Mouse (Mus musculus) limb, embryonic 12.5 days (tissue): ENCODE data around the gene Macrod2. TPM values are rescaled to one million over a fixed set of nuclear protein-coding genes. Genes with fewer than 3 reads are reported as not detected.
"Not testable (repeated sequence)": the region's sequence is repeated elsewhere in the genome, so short reads cannot be mapped to it uniquely, and the experiment has no call there.

Experiments
- ATAC-seq: fragments of 200-750 bp; cut with Nextera tagmentation; 2 replicates; pipeline ENCODE4 v1.8.0; 2017; ENCODE audit warnings: low read depth, moderate TSS enrichment; ENCODE audit not compliant: insufficient number of reproducible peaks, insufficient read depth, low FRiP score, low TSS enrichment
- H3K27ac ChIP-seq: fragments of 300-500 bp; sonication (generic); 2 replicates; pipeline ENCODE4 v1.5.1; 2016; ENCODE audit warnings: mild to moderate bottlenecking, moderate library complexity
- H3K27me3 ChIP-seq: fragments of 300-500 bp; sonication (generic); 2 replicates; pipeline ENCODE4 v1.6.1; 2016; ENCODE audit warnings: mild to moderate bottlenecking, moderate library complexity
- H3K36me3 ChIP-seq: fragments of 300-500 bp; sonication (generic); 2 replicates; pipeline ENCODE4 v1.6.1; 2016; ENCODE audit warnings: mild to moderate bottlenecking, moderate library complexity
- H3K4me1 ChIP-seq: fragments of 300-500 bp; sonication (generic); replicated peaks from 2 replicates; pipeline ENCODE4 v1.6.1; 2016
- H3K4me2 ChIP-seq: fragments of 300-500 bp; sonication (generic); 2 replicates; pipeline ENCODE4 v1.6.1; 2016; ENCODE audit warnings: mild to moderate bottlenecking, moderate library complexity
- H3K4me3 ChIP-seq: fragments of 300-500 bp; sonication (generic); replicated peaks from 2 replicates; pipeline ENCODE4 v1.5.1; 2016; ENCODE audit warnings: mild to moderate bottlenecking
- H3K9ac ChIP-seq: fragments of 300-500 bp; sonication (generic); replicated peaks from 2 replicates; pipeline ENCODE4 v1.6.1; 2016; ENCODE audit warnings: mild to moderate bottlenecking, moderate library complexity
- H3K9me3 ChIP-seq: fragments of 300-500 bp; sonication (generic); 2 replicates; pipeline ENCODE4 v1.6.1; 2016; ENCODE audit warnings: mild to moderate bottlenecking, moderate library complexity
- WGBS: fragments of 180-500 bp; shearing (Covaris S2); methylation state at CpG from one replicate; pipeline ENCODE4 v1.1.7; 2016; 5-methylcytosine and 5-hydroxymethylcytosine counted together
- polyA plus RNA-seq: library from polyadenylated mRNA; unstranded; fragments of >200 nt; fragmentation: Nextera tagmentation; extraction: Ambion mirVana; gene quantifications from 2 replicates; pipeline ENCODE4 v1.2.1, GENCODE M21; 2016

The Macrod2 gene
- polyA plus RNA-seq, 1 experiment from 2014 or later = 37.2 TPM

DNA sequence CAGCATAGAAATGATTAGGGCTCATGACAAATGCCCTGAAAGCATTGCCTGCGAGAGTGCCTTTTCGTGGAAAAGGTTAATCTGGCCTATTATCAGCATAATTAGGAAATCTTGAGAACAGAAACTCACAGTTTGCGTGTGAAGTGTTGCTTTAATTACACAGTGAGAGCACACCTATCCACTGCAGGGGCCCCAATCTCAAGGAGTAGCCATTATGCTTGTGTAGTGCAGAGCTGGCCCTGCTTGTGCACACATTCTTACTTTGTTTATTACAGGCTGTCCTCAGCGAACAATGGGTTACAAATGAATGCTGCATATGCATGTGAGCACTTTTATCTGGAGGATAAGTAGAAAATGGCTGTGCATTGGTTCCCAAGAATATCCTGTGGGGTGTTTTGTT lies 308.3 kb downstream of the Macrod2 start:
- no peaks in the 10 kb centered on the region for H3K27me3 ChIP-seq

DNA sequence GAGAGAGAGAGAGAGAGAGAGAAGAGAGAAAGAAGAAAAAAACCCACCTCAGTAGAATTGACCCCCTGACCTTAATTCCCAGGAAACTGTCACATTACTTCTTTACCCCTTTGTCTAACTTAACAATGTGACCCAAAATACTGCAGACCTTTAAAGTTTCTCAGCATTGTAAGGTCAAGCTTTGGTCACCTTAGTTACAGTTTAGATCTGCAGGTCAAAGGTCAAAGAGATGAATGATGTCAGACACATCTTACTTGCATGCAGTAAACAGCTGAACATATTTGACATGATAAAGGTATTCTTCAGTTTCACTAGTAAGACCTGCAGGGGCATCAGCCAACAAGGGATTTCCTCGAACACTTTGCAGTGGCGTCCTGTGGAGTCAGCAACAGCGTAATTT lies 309.0 kb downstream of the Macrod2 start:
- no peaks in the 10 kb centered on the region for H3K36me3 ChIP-seq
- H3K9ac ChIP-seq = no peak overlapping the region
- no peak overlapping the region for H3K4me2 ChIP-seq
- no peak overlapping the region for H3K27ac ChIP-seq
- H3K4me1 ChIP-seq = peaks cover 33% of the 10 kb centered on the region
- ATAC-seq = no peak
- H3K27me3 ChIP-seq = no peaks in the 10 kb centered on the region
- H3K4me3 ChIP-seq = no peak overlapping the region
- WGBS = 20% methylated on average over 3 of the region's 3 CpGs
- H3K9me3 ChIP-seq = no peaks in the 10 kb centered on the region

More for the DNA sequence above, 308.3 kb downstream of the Macrod2 start:
- Histone ChIP-seq H3K4me3 (no peak overlapping the region), H3K4me1 (peaks cover 38% of the 10 kb centered on the region), H3K27ac (no peak overlapping the region), H3K9me3 (no peaks in the 10 kb centered on the region), H3K36me3 (no peaks in the 10 kb centered on the region), H3K9ac (no peak overlapping the region), H3K4me2 (no peak overlapping the region)
- ATAC-seq = no peak
- WGBS = 43% methylated on average over 4 of the region's 4 CpGs

DNA sequence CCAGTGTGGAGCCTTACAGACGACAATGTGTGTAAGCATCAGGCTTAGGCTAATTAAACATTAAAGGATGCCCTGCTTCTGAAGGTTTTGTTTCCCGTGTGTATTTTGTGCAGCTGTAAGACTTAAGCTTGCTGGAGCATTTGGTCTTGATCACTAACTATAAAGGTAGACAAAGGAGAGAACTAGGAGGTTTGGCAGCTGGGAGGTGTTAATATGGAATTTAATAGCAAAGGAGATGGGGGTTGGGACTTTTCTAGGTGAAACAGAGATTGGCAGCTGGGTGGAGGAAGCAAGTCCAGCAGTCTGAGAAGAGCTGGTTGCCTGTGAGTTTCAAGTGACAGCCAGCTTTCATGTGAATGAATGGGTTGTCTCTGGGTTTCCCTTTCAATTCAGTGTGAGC lies 310.2 kb downstream of the Macrod2 start:
- H3K4me3 ChIP-seq = no peak overlapping the region
- no peak overlapping the region for H3K4me2 ChIP-seq
- 0 out of 2 replicates have a peak overlapping the region, but pooled peaks have one; percentile 45 for H3K27ac ChIP-seq
- ATAC-seq = peak; percentile 75
- H3K9me3 ChIP-seq = no peaks in the 10 kb centered on the region
- 2% methylated on average over 2 of the region's 2 CpGs for WGBS
- H3K27me3 ChIP-seq = no peaks in the 10 kb centered on the region
- no peaks in the 10 kb centered on the region for H3K36me3 ChIP-seq
- H3K4me1 ChIP-seq = peaks cover 25% of the 10 kb centered on the region
- H3K9ac ChIP-seq = no peak overlapping the region

DNA sequence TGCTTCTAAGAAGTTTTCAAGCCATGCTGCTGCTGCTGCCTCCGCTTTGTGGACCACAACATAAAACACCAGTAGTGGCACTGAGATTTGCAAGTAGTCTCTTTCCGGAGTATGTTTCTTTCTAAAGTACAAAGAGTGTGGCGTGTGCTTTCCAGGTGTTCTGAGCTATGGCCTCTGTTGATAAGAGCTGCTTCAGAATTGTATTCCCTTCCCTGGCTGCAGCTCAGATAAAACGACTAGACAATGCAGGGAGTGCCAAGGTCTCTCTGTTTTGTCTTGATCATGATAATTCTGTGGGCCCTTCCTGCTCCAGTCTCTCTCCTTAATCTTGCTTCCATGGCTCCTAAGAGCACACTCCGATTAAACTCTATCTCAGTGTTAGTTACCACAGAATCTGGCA lies 312.4 kb downstream of the Macrod2 start:
- no peak overlapping the region for H3K4me2 ChIP-seq
- H3K4me3 ChIP-seq = no peak overlapping the region
- H3K4me1 ChIP-seq = peaks cover 25% of the 10 kb centered on the region
- H3K36me3 ChIP-seq = no peaks in the 10 kb centered on the region
- no peak overlapping the region for H3K9ac ChIP-seq
- H3K9me3 ChIP-seq = no peaks in the 10 kb centered on the region
- no peak overlapping the region for H3K27ac ChIP-seq
- H3K27me3 ChIP-seq = no peaks in the 10 kb centered on the region
- ATAC-seq = no peak
- WGBS = 74% methylated on average over 5 of the region's 5 CpGs

DNA sequence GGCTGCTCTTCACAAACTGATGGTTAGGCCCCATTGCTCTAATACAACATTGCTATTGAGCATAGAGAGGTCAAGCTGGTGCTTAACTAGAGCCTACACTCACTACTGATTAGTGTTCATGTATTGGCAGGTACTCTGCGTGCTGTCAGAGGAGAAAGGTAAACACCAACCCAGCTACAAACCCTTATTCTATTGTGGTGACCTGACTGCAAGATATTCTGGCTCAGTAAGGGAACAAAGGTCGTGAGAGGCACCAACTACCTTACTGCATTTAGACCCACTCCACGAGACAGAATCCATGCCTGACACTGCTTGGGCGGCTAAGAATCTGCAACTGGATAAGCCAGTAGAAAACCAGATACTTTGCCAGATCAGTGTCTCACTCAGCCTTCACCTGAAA lies 320.7 kb downstream of the Macrod2 start:
- H3K9ac ChIP-seq = no peak overlapping the region
- no peak overlapping the region for H3K4me2 ChIP-seq
- H3K9me3 ChIP-seq = no peaks in the 10 kb centered on the region
- H3K4me1 ChIP-seq = no peaks in the 10 kb centered on the region
- H3K36me3 ChIP-seq = no peaks in the 10 kb centered on the region
- no peaks in the 10 kb centered on the region for H3K27me3 ChIP-seq
- WGBS = 89% methylated on average over 4 of the region's 4 CpGs
- no peak overlapping the region for H3K4me3 ChIP-seq
- H3K27ac ChIP-seq = no peak overlapping the region
- ATAC-seq = no peak

DNA sequence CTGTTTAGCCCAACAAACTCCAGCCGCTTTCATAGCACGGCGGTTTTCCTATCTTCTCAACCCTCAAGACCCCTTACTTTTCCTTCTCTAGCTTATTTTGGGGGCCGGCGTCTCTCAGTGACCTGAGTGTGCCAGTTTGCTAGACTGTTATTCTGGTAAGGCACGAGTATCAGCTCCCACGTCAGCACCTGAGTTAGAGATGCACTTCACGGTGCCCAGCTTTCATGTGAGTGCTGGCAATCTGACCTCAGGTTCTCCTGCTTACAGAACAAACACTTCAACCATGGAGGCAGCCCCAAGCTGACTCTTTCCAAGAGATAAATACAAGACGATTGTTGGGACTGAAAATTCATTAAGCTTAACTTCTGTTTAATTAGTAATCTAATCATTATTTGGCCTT lies 322.3 kb downstream of the Macrod2 start:
- Histone ChIP-seq H3K36me3 (no peaks in the 10 kb centered on the region), H3K4me2 (no peak overlapping the region), H3K9ac (no peak overlapping the region), H3K4me3 (no peak overlapping the region), H3K4me1 (no peaks in the 10 kb centered on the region), H3K27ac (no peak overlapping the region), H3K9me3 (no peaks in the 10 kb centered on the region), H3K27me3 (no peaks in the 10 kb centered on the region)
- ATAC-seq = no peak
- WGBS = 85% methylated on average over 9 of the region's 9 CpGs

DNA sequence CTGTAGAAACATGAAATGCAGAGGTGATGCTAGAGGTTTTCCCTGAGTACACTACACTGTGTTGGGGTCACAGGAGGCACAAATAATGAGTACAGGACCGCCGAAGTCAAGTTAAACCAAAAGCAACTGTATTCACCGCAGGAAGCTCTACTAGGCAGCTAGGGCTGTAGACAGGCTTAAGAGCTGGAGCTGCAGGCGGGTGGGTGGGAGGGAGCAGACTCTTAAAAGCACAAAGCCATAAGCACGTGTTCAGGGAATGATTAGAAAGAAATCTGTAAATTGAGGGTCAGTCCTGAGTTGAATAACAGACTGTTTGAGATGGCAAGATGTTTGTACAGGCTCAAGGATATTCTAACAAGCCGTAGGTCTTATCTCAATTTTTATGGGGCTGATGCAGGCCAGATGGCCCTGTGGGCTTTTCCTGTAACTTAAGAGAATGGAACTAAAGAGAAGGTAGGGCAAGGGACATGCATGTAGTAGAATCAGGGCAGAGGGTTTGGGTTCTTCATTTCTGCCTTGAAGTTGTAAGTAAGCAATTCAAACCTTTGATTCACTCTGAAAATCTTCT lies 337.6 kb downstream of the Macrod2 start:
- Histone ChIP-seq H3K27me3 (no peaks in the 10 kb centered on the region), H3K4me2 (0 out of 2 replicates have a peak overlapping the region, but pooled peaks have one; percentile 13), H3K27ac (peak overlapping the region; percentile 50; the same call in 1 of the 2 replicates), H3K4me1 (peaks cover 7% of the 10 kb centered on the region), H3K9me3 (no peaks in the 10 kb centered on the region), H3K36me3 (no peaks in the 10 kb centered on the region), H3K9ac (no peak overlapping the region), H3K4me3 (no peak overlapping the region)
- WGBS = 18% methylated on average over 6 of the region's 6 CpGs
- peak; percentile 63; the same call in 1 of the 2 replicates for ATAC-seq

DNA sequence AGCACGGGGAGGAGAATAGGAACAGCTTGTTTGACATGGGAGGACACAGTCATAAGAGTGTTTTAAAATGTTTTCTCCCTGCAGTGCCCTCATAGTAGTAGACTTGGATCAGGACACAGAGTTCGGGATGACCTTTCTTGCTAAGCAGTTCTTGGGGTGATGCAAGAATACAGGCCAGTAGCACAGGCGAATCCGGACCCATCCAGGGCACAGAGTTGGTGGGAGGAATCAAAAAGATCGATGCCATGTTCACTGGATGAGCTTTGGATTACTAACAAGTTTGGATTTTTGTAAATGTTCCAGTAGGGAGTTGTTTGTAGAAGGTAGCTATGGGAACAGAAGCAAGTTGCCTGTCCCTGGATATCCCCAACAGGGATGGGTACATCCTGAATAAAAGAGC lies 345.4 kb downstream of the Macrod2 start:
- no peaks in the 10 kb centered on the region for H3K4me1 ChIP-seq
- ATAC-seq = no peak
- H3K4me3 ChIP-seq = no peak overlapping the region
- H3K27me3 ChIP-seq = no peaks in the 10 kb centered on the region
- H3K36me3 ChIP-seq = no peaks in the 10 kb centered on the region
- no peak overlapping the region for H3K4me2 ChIP-seq
- WGBS = 92% methylated on average over 5 of the region's 5 CpGs
- no peak overlapping the region for H3K27ac ChIP-seq
- H3K9me3 ChIP-seq = no peaks in the 10 kb centered on the region
- no peak overlapping the region for H3K9ac ChIP-seq

DNA sequence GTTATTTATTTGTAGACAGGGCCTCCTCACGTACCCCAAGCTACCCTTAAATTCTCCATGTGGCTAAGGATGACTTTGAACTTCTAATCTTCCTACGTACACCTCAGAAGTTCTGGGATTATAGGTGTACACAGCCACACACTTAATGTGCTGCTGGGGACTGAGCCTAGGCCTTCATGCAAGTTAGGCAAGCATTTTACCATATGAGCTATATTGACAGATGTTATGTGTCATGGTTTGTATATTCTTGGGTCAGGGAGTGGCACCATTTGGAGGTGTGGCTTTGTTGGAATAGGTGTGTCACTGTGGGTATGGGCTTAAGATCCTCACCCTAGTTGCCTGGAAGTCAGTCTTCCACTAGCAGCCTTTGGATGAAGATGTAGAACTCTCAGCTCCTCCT lies 347.8 kb downstream of the Macrod2 start:
- not testable (repeated sequence) for H3K4me2 ChIP-seq, ATAC-seq, H3K9me3 ChIP-seq, H3K4me3 ChIP-seq, H3K27me3 ChIP-seq, H3K9ac ChIP-seq, H3K4me1 ChIP-seq, H3K36me3 ChIP-seq, H3K27ac ChIP-seq
- WGBS = 33% methylated on average over 2 of the region's 2 CpGs

DNA sequence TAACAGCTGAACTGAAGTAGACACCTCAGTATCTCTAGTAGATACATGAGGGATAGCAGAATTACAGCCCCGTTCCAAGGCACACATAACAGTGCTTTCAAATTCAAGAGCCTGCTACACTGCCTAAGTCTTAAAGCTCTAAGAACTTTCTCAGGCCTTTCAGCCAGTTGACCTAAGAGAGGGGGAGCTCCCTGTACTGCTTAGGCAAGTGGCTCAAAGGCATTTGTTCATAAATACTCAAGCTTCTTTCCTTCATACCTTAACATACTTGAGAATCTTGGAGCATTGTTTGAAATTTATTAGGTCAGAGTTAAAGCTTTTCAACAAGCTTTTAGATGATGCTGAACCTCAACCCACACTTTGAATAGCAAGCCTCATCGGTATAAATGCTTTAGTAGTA lies 363.8 kb downstream of the Macrod2 start:
- no peaks in the 10 kb centered on the region for H3K36me3 ChIP-seq
- H3K4me3 ChIP-seq = no peak overlapping the region
- H3K27me3 ChIP-seq = no peaks in the 10 kb centered on the region
- no peak for ATAC-seq
- H3K27ac ChIP-seq = no peak overlapping the region
- H3K9me3 ChIP-seq = no peaks in the 10 kb centered on the region
- no peaks in the 10 kb centered on the region for H3K4me1 ChIP-seq
- no peak overlapping the region for H3K4me2 ChIP-seq
- whole genome bisulfite sequencing = 92% methylated on average over 2 of the region's 2 CpGs
- H3K9ac ChIP-seq = no peak overlapping the region

DNA sequence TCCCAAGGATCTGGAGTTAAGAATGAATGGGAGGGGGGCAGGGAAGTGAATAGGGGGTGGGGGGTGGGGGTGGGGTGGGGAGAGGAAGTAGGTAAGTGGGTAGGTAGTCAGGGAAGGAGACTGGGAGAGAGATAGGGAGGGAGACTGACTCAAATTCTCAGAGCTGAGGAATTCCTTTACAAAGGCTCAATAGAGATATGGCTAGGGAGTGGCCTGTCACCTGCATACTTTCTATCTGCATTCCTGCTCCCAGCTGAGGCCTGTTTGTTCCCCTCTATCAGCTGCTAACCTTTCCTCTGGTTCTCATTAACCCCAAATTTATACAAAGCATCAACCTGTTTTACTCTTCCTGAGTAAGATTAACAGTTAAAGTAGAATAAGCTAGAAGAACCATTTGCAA lies 364.6 kb downstream of the Macrod2 start:
- Histone ChIP-seq H3K27me3 (no peaks in the 10 kb centered on the region), H3K9me3 (no peaks in the 10 kb centered on the region)
- ATAC-seq = no peak

DNA sequence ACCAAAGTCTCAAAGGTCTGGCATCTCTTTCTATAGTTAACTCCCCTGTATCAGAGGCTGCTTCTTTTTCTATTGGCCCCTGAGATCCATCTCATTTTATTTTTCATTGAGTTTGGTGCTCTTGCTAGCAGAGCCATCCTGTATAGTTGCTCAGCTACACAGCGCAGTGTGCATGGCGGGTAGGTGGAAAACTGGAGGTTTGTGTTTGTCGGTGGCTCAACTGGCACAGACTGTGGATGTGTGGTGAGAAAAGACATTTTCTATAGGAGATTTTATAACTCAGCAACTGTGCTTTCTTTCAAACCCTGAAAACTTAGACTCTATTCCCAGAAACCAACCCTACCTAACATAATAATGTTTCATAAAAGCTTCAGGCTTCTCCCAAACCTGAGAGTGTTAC lies 365.0 kb downstream of the Macrod2 start:
- Histone ChIP-seq H3K36me3 (no peaks in the 10 kb centered on the region), H3K9ac (no peak overlapping the region), H3K4me3 (no peak overlapping the region), H3K4me2 (no peak overlapping the region), H3K27me3 (no peaks in the 10 kb centered on the region), H3K27ac (no peak overlapping the region), H3K9me3 (no peaks in the 10 kb centered on the region), H3K4me1 (no peaks in the 10 kb centered on the region)
- 91% methylated on average over 3 of the region's 3 CpGs for WGBS
- ATAC-seq = no peak

More for the DNA sequence above, 364.6 kb downstream of the Macrod2 start:
- H3K9ac ChIP-seq = no peak overlapping the region
- no peak overlapping the region for H3K4me2 ChIP-seq
- no peaks in the 10 kb centered on the region for H3K36me3 ChIP-seq
- H3K27ac ChIP-seq = no peak overlapping the region
- no peak overlapping the region for H3K4me3 ChIP-seq
- H3K4me1 ChIP-seq = no peaks in the 10 kb centered on the region
